Mouse (Mus musculus): ENCODE measurements around the gene Fgr. TPM values are rescaled to one million over a fixed set of nuclear protein-coding genes. Genes with fewer than 3 reads are reported as not detected.

The Fgr gene
- total and polyA plus RNA-seq, 3 experiments, result 0.04 to 0.24 (median 0.13) TPM

DNA sequence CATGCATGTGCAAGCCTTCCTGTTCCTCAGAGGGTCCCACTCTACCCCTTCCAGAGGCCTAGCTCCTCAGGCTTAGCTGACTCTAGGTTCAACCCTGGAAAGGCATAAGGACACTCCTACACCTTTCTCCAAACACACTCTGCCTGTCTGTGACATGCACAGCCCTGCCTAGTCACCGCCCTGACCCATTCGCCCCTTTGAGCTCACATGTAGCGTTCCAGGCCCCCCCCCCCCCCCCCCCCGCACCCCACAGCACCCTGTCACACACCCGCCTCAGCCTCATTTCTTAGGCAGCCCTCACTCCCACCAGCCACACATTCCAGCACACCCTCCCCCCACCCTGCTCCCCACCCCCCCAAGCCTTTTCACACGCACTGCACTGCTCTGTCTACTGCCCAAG is 46.8 kb downstream of the Fgr start:
- no peaks in the 10 kb centered on the region for H3K9me3 ChIP-seq (replicated peaks; ENCODE audit: low read length)
- no peaks in the 10 kb centered on the region for H3K79me2 ChIP-seq (replicated peaks; ENCODE audit: control insufficient read depth, extremely low read depth, insufficient read depth, poor library complexity, severe bottlenecking)
- no peak for TF ChIP-seq ZNF384 (IDR thresholded peaks at IDR 0.05; ENCODE audit: low read depth, low read length)
- H3K27me3 ChIP-seq (replicated peaks), result no peaks in the 10 kb centered on the region
- peaks cover under 1 to 78% of the 10 kb centered on the region in 2 experiments for H3K36me3 ChIP-seq (replicated peaks in 1 of 2; ENCODE audit: control insufficient read depth in 1 of 2, insufficient read depth in 1 of 2, low read length in 1 of 2)
- H3K4me2 ChIP-seq (ENCODE audit: insufficient read depth, low read depth, poor library complexity, severe bottlenecking), result no peak overlapping the region
- no peak overlapping the region for H3K4me3 ChIP-seq (replicated peaks in 1 of 3; ENCODE audit: low read depth in 2 of 3, low read length in 2 of 3, poor library complexity in 1 of 3)
- in situ Hi-C loops (cut with MboI; ENCODE audit: low pct_ligation_motif_present, low pct_unique_long_range_greater_than_20kb, low sequenced_read_pairs) (no loop called here), dilution Hi-C loops (cut with MboI; ENCODE audit: extremely low pct_ligation_motif_present, extremely low pct_unique_long_range_greater_than_20kb, low sequenced_read_pairs) (no loop called here)
- no peak overlapping the region for H3K9ac ChIP-seq (ENCODE audit: insufficient read depth, low read depth)
- H3K27ac ChIP-seq (ENCODE audit: insufficient read depth, low read depth), result no peak overlapping the region
- H3K4me1 ChIP-seq (ENCODE audit: control insufficient read depth in 1 of 2, insufficient read depth in 2 of 2), result peaks cover 15 to 93% of the 10 kb centered on the region in 2 experiments
- DNase-seq (ENCODE audit: extremely low read depth), result no peak

DNA sequence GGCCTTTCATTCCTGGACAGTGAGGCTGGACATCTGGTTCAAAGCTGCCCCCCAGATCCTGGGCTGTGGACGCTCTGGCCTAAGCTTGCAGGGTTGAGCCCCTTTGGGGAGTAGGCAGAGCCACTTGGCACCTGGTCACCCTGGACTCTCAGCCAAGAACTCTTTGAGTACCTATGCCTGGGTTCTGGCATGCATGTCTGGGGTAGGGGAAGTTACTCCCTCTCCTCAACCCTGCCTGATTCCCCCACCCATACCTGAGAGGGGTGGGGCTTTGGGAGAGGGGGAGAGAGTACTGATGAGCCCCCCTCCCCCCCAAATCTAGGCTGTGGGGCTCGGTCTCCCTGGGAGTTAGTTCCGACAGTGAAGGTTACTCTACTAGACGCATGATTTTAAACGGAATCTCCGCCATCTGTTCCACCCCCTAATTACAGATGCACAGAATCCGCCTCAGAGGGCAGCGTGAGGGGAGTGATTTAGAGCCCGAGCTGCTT is 47.3 kb downstream of the Fgr start:
- H3K9me3 ChIP-seq (replicated peaks; ENCODE audit: low read length), result no peaks in the 10 kb centered on the region
- dilution Hi-C loops (cut with MboI; ENCODE audit: extremely low pct_ligation_motif_present, extremely low pct_unique_long_range_greater_than_20kb, low sequenced_read_pairs) (no loop called here), in situ Hi-C loops (cut with MboI; ENCODE audit: low pct_ligation_motif_present, low pct_unique_long_range_greater_than_20kb, low sequenced_read_pairs) (no loop called here)
- DNase-seq (ENCODE audit: extremely low read depth), result no peak
- H3K4me3 ChIP-seq (replicated peaks in 1 of 3; ENCODE audit: low read depth in 2 of 3, low read length in 2 of 3, poor library complexity in 1 of 3), result no peak overlapping the region
- H3K36me3 ChIP-seq (replicated peaks in 1 of 2; ENCODE audit: control insufficient read depth in 1 of 2, insufficient read depth in 1 of 2, low read length in 1 of 2), result peaks cover 2 to 78% of the 10 kb centered on the region in 2 experiments
- H3K9ac ChIP-seq (ENCODE audit: insufficient read depth, low read depth), result no peak overlapping the region
- peaks cover 15 to 93% of the 10 kb centered on the region in 2 experiments for H3K4me1 ChIP-seq (ENCODE audit: control insufficient read depth in 1 of 2, insufficient read depth in 2 of 2)
- no peak for TF ChIP-seq POLR2A (IDR thresholded peaks at IDR 0.05; ENCODE audit: low read depth, low read length)
- no peak for TF ChIP-seq E2F4 (IDR thresholded peaks at IDR 0.05; ENCODE audit: insufficient replicate concordance, low read depth, low read length)
- no peak for TF ChIP-seq MYC (IDR thresholded peaks at IDR 0.05; ENCODE audit: low read depth, low read length)
- no peak for TF ChIP-seq CTCF (conservative IDR thresholded peaks at IDR 0.05 in 1 of 2, IDR thresholded peaks at IDR 0.05 in 1 of 2; ENCODE audit: low read depth in 2 of 2, low read length in 2 of 2)
- TF ChIP-seq TCF12 (IDR thresholded peaks at IDR 0.05; ENCODE audit: low read depth, low read length), result no peak
- no peak for TF ChIP-seq ZNF384 (IDR thresholded peaks at IDR 0.05; ENCODE audit: low read depth, low read length)
- TF ChIP-seq MEF2A (IDR thresholded peaks at IDR 0.05; ENCODE audit: borderline replicate concordance, low read depth, low read length), result no peak
- TF ChIP-seq CHD1 (IDR thresholded peaks at IDR 0.05; ENCODE audit: low read depth, low read length), result no peak
- TF ChIP-seq HCFC1 (IDR thresholded peaks at IDR 0.05; ENCODE audit: low read depth, low read length), result no peak
- no peak for TF ChIP-seq CHD2 (IDR thresholded peaks at IDR 0.05; ENCODE audit: low read length)
- no peak for TF ChIP-seq MAZ (IDR thresholded peaks at IDR 0.05; ENCODE audit: low read depth, low read length)
- TF ChIP-seq POLR2AphosphoS2 (IDR thresholded peaks at IDR 0.05; ENCODE audit: low read depth, low read length), result no peak
- TF ChIP-seq ZMIZ1 (IDR thresholded peaks at IDR 0.05; ENCODE audit: low read depth, low read length), result no peak
- TF ChIP-seq USF2 (conservative IDR thresholded peaks at IDR 0.05; ENCODE audit: low read depth, low read length), result no peak
- no peak for TF ChIP-seq TBP (conservative IDR thresholded peaks at IDR 0.05; ENCODE audit: low read depth, low read length)
- TF ChIP-seq JUN (IDR thresholded peaks at IDR 0.05; ENCODE audit: insufficient read depth, low read depth, low read length), result no peak
- no peak for TF ChIP-seq SMC3 (IDR thresholded peaks at IDR 0.05; ENCODE audit: low read depth, low read length)
- no peak overlapping the region for H3K27ac ChIP-seq (ENCODE audit: insufficient read depth, low read depth)
- no peak overlapping the region for H3K4me2 ChIP-seq (ENCODE audit: insufficient read depth, low read depth, poor library complexity, severe bottlenecking)
- H3K79me2 ChIP-seq (replicated peaks; ENCODE audit: control insufficient read depth, extremely low read depth, insufficient read depth, poor library complexity, severe bottlenecking), result no peaks in the 10 kb centered on the region
- H3K27me3 ChIP-seq (replicated peaks), result no peaks in the 10 kb centered on the region
